Mouse (Mus musculus) lung, adult 18-20 months (tissue): ENCODE measurements at regions not wholly inside any gene's neighbourhood (a gene's known extent, or its start where the extent isn't known, plus 50 kb on each side); places are given as distances from the start of the nearest gene placed in this dataset.

ENCODE experiments used
- DNase-seq, 2 experiments: peaks; one replicate each; pipeline ENCODE4 v3.0.0; 2022; ENCODE audit warnings: mixed read lengths in 2 of 2

GRCm38 (mm10) chr9:116365016-116365685, 190.0 kb upstream of the Tgfbr2 start:
- DNase-seq, result no peak

GRCm38 (mm10) chr9:116361092-116361491, 185.9 kb upstream of the Tgfbr2 start:
- DNase-seq, result no peak

- DNase-seq, result no peak
Observed at GRCm38 (mm10) chr9:116354056-116354732, 179.0 kb upstream of the Tgfbr2 start.

GRCm38 (mm10) chr9:116352801-116353494, 177.8 kb upstream of the Tgfbr2 start:
- peak; percentile 77 to 87 for DNase-seq

GRCm38 (mm10) chr9:116350804-116351547, 175.8 kb upstream of the Tgfbr2 start:
- no peak for DNase-seq

GRCm38 (mm10) chr9:116347021-116347420, 171.9 kb upstream of the Tgfbr2 start:
- no peak for DNase-seq

GRCm38 (mm10) chr9:116346495-116346894, 171.3 kb upstream of the Tgfbr2 start:
- DNase-seq, result no peak

GRCm38 (mm10) chr9:116343086-116343481, 167.9 kb upstream of the Tgfbr2 start:
- no peak for DNase-seq

GRCm38 (mm10) chr9:116342446-116343085, 167.4 kb upstream of the Tgfbr2 start:
- no peak for DNase-seq

- DNase-seq, result no peak
Observed at GRCm38 (mm10) chr9:116342009-116342408, 166.8 kb upstream of the Tgfbr2 start.

- no peak for DNase-seq
Observed at GRCm38 (mm10) chr9:116340952-116341351, 165.8 kb upstream of the Tgfbr2 start.

GRCm38 (mm10) chr9:116338729-116339100, 163.6 kb upstream of the Tgfbr2 start:
- DNase-seq, result no peak

- DNase-seq, result no peak
Observed at GRCm38 (mm10) chr9:116338093-116338728, 163.1 kb upstream of the Tgfbr2 start.

GRCm38 (mm10) chr9:116337446-116338010, 162.4 kb upstream of the Tgfbr2 start:
- DNase-seq, result no peak

GRCm38 (mm10) chr9:116335561-116336478, 160.7 kb upstream of the Tgfbr2 start:
- DNase-seq, result no peak

GRCm38 (mm10) chr9:116333956-116334463, 158.8 kb upstream of the Tgfbr2 start:
- no peak for DNase-seq

GRCm38 (mm10) chr9:116332485-116333118, 157.4 kb upstream of the Tgfbr2 start:
- no peak for DNase-seq

- no peak for DNase-seq
Observed at GRCm38 (mm10) chr9:116331406-116331805, 156.2 kb upstream of the Tgfbr2 start.

GRCm38 (mm10) chr9:116330796-116331195, 155.6 kb upstream of the Tgfbr2 start:
- no peak for DNase-seq

GRCm38 (mm10) chr9:116329147-116329546, 154.0 kb upstream of the Tgfbr2 start:
- DNase-seq, result no peak
